Mouse (Mus musculus) kidney, adult 2 months (tissue): Measurements from ENCODE around the gene Map3k12.

Experiments used
- CTCF ChIP-seq: fragments of 200-500 bp; conservative IDR thresholded peaks from 2 replicates; pipeline ENCODE4 v1.5.1; 2011; ENCODE audit warnings: low read depth, mild to moderate bottlenecking, control low read depth, low read length, moderate library complexity, mixed read lengths; ENCODE audit not compliant: insufficient read depth, insufficient read length
- POLR2A ChIP-seq: fragments of 200-500 bp; IDR thresholded peaks from one replicate; pipeline ENCODE4 v1.6.1; 2011; ENCODE audit warnings: low read depth, low read length, control low read depth

DNA sequence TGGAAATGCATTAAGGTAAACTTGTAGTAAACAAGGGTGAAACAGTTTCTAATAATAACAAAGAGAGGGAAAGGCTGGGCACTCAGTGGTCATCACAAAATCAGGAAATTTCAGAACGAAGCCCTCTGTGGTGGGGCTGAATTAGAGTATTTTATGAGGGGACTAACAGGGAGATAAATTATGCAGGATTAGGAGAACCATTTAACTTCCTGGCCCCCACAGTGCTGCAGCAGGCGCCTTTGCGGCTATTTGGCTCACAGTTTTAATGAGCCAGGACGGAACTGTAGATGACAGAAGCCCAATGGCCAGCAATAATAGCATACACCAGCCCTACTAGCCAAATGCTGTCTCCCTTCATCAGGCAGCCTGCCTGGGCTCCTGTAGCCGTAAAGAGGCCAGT is 46.8 kb upstream of the Map3k12 start:
- TF ChIP-seq POLR2A = no peak
- TF ChIP-seq CTCF = no peak
